Mouse (Mus musculus) spleen, postnatal 10 days (tissue): ENCODE data around the gene St3gal3.

Experiments used
- DNase-seq, 2 experiments: peaks; one replicate each; pipeline ENCODE4 v3.0.0; 2021 to 2022; ENCODE audit warnings: low spot score in 2 of 2

The St3gal3 gene

DNA sequence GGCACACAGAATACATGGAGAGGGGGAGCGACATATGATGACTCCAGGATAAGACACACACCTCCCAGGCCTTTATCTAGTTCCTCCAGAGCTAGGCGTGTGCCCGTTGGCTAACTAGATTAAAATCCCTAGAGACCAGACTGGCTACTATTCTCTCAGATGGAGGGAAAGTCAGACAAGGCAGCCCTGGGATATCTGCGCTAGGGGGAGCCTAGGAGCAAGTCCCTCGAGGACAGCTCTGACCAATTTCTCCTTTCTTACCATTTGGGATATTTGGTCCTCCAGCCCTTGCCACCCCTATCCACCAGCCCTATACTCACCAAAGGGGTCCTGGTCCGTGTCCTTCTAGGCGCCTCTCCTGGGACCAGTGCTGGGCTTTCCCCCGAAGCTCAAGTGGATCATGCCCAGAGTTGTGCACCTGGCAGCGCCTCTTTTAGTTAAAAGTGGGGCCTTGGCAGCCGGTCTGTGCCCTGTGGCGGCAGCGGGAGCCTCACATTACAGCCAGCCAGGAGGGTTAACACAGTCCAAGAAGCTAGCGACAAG, 205.9 kb downstream of the St3gal3 start:
- peak; percentile 79 to 84 for DNase-seq

DNA sequence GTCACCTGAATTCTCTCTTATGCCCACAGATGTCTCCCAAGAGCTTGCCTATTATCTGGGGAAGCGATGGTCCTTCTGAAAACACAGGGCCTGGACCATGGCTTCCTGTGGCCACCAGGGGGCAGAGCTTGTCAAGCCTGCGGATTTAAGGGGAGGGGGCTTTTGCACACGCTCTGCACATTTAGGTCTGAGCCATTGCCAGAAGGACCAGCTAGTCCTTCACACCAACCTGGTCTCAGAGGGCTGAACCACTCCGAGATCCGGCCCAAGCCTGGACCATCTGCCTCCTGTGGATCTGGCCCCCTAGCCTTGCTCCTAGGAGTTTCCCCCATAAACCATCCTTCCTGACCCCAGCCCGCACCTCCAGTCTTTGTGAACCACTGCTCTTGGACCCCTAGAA, 206.5 kb downstream of the St3gal3 start:
- peak; percentile 52 to 62 for DNase-seq

DNA sequence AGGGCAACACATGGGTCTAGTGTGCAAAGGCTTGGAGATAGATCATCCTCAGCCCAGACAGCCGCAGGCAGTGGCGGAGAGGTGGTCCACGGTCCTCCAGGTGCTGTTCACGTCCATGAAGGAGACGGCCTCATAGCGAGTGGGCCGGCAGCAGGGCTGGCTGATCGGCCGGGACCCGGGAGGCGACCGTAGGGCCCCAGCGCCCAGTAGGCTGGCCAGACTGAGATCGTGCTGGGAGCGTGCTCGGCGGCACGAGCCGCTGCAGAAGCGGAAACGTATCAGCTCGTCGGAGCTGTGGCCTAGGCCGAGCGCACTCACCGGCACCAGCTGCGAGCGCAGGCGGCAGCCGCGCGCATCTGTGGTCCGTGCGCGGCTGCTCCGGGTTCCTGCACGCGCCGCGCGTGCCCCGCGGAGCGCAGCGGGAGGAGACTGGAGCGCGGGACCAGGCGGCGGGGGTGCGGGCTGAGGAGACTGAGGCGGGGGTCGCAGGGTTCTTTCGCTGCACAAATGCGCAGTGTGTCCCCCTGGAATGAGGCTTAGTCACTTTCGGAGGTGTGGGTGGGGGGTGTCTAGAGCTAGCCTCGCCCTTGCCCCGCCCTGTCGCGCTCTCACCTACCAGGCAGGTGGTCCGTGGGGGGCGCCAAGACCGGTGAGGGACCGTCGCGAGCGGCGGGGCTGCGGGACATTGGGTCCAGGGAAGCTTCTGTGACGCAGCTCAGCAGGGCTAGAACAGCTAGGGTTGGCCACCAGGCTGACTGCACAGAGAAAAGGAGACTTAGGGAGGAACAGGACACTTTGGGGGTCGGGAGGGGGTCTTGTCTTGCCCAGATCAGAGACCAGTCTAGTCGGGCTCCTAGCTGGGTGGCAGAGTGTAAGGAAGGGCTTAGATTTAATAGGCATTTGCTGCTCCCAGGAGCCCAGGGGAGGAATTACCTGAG, 207.9 kb downstream of the St3gal3 start:
- DNase-seq = peak; percentile 39 to 55

DNA sequence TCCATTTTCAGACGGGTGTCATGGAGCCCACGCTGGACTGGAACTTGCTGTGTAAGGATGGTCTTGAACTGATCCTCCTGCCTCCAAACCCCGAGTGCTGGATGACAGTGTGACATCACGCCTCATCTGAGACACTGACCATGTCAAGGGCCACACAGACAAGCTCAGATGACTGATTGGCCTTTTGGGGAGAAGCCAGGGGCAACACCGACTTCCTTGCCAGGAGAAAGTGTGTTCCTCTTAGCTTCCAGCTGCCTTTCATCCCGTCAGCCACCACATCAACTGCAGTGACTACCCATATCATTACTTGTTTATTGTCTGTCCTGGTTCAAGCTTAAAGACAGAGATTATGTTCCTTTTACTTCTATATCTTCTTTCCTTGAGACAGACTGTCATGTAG, 209.8 kb downstream of the St3gal3 start:
- DNase-seq = no peak

DNA sequence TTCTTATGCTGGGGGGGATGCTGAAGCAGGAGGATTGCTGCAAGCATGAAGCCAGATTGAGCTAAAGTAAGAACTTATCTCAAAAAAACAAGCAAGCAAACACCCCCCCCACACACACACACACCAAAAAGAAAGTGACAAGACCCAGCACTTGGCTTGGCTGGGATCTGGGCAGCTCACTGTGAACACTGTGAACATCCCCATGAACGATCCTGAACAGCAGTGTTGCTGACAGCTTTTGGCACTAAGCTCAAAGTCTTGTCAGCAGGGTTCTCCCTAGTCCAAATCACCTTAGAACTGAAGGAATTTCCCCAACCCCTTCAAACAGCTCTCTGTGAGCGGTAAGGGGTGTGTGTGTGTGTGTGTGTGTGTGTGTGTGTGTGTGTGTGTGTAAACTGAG, 211.3 kb downstream of the St3gal3 start:
- no peak for DNase-seq

DNA sequence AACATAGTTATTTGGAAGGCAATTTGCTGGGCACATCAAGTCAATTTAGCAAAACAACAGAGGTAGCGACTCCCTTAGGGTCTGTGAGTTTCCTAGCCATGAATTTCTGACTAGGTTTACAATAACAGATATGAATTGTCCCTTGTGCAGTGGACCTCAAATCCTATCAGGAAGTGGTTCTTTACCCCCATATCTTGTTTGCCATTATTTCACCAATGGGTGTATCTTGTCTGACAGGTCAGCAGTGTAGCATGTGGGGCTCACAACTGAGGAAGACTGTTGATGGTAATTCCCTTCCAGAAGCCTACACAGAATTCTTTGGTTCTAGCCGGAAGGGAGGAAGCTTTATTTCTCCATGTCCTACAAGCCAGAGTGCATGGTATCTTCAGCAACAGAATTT, 213.4 kb downstream of the St3gal3 start:
- DNase-seq = no peak

DNA sequence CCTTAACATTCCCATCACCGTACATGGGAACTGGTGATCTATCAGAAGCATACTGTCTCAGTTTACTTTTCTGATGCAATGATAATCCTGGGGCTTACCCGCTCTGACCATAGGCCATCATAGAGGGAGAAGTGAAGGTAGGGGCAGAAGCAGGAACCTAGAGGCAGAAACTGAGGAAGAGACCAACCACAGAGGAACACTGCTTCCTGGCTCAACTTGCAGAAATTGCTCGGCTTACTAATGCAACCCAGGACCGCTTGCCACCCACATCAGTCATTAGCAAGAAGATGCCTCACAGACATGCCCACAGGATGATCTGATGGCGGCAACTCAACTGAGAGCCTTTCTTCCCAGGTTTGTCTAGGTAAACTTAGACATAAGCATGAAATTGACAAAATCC, 216.0 kb downstream of the St3gal3 start:
- DNase-seq = no peak

DNA sequence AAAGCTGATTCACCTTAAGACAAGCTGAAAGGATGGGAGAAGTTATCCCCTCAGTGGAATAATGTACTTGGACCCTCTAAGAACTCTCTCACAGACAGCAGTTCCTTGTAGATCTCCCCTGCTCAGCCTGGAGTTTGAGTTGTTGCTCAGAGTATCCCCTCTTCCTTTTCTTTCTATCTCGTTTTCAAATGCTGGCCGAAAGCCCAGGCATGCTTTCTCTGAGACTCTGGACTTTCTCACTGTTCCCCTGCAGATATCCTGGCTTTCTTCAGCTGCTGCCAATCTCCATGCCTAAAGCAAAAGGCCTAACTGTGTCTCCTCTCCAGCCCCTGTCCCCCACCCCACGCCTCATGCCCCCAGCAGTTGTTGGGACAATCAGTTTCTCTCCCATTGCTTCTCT, 216.5 kb downstream of the St3gal3 start:
- no peak for DNase-seq

DNA sequence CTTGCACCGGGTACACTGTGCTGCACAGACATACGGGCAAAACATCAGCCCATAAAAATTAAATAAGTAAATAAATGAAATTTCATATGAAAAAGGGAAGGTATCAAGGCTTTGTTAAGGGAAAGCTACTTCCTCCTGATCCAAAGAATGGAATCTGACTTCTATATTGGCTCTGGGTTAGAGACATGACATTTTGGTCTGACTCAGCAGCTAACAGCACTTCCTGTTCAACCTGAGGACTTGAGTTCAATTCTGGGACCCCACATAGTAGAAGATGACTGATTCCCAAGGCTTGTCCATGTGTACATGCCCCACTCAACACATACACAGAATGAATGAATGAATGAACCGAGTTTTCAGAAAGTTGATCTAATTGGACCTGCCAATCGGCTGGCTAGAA, 216.9 kb downstream of the St3gal3 start:
- DNase-seq = no peak

DNA sequence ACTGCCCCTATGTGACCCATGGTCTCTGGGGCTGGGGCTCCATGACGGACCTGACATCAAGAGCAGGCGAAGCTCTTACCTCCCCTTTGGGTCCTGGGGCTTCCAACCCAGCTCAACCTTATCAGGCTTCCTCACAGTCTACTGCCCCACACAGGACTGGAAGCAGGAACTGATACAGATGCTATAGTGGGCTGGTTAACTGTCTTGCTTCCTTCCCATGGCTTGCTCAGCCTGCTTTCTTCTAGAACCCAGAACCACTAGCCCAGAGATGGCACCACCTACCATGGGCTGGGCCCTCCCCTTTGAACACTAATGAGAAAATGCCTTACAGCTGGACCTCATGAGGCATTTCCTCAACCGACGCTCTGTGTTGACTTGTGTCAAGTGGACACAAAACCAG, 217.3 kb downstream of the St3gal3 start:
- no peak for DNase-seq

DNA sequence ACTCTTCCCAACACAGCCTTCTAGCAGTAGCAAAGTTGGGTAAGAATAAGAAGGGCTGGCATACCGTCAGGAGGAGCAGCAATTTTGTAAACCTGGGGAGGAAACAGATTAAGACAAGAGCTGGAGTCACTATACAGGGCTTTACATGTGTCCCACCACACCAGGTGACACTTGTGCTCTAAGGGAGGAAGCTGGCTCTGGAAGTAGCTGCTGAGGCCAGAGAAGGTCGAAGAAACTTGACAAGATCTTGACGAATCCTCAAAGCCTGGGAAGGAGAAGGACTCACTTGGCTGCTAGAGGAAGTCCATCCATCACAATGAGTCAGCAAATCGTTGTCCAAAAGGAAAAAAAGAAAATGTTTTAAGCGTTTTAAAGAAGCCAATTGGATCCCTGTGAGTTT, 218.3 kb downstream of the St3gal3 start:
- no peak for DNase-seq

DNA sequence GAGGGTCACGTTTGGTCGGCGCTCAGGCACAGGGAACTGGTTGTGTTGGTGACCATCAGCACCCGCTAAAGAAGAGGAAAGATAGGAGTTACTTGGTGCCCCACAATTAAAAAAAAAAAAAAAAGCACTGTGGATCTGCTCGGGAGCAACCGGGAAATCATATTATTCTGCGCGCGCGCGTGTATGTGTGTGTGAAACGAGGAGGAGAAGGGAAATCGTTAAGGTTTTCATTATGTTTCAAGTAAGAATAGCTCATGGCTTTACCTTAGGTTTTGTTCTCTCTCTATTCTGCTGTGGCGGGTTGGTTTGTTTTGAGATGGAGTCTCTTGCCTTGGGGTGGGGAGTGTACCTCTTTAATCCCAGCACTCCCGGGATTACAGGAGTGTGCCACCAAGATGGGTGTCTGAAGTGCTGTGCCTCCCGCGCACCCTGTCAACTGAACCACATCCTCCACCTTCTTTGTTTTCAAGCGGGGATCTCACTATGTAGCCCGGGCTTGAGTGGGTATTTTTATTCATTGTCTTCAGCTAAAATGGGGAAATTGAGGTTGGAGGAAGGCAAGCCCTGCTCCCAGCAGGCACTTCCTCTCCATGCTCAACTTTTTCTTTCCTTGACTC, 219.1 kb downstream of the St3gal3 start:
- peak in 1 of 2 experiments; percentile 30 for DNase-seq

DNA sequence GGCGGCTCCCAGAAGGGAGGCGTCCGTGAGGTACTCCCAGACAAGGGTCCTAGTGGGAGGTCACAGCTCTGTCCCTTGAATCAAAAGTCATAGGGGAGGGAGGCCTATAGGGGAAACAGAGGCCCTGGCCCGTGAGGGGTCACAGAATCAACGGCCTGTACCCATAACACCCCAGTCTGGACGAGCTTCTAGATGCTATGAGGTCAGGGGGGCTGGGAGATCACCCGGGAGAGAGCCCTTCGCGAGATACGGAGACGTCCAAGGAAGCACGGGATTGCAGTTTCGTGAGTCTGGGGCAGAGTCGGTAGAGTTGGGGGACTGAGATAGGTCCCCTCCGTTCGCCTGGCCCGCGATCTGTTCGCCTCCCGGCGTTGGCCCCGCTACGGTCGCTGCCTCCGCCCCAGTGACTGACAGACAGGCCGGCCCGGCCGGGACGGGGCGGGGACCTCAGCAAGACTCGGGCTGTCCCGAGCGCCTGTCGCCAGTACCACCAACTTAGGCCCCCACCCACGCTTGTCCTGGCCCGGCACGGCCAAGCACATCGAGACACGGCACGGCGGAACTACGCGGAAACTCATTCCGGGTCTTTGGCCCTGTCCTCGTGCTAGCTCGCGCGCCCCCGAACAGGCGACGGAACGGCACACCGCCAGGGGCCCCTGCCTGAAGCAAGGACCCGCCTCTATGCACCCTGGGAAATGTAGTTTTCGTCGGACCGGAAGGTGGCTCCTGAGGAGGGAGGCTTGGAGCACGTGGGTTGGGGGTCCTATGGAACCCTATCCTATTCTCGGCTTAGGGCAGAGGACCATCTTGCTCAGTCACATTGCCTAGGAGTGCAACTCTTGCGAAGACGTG, 219.9 kb downstream of the St3gal3 start, which contains the start of gene Ipo13:
Gene Ipo13 (minus strand): TSS at position 409 of the 852 bp plus-strand sequence.
- peak; percentile 95 to 100 for DNase-seq

DNA sequence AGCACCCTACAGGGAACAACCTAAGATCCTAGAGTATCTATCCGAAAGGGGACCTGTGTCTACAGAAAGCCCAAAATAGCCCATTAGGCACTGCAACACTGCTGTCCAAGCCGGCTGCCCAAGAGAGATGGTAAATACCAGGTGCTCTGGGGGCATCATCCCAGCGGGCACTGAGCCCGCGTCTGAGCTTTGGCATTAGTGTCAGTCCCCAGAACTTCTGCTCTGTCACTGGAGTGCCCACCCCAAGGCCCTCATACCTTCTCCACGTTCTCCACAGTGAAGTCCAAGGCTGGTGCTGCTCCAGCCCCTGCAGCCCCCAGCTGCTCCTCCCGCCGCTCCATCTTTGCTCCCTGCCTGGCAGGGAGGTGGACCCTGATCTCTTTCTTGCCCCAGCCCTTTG, 220.7 kb downstream of the St3gal3 start:
- DNase-seq = no peak

DNA sequence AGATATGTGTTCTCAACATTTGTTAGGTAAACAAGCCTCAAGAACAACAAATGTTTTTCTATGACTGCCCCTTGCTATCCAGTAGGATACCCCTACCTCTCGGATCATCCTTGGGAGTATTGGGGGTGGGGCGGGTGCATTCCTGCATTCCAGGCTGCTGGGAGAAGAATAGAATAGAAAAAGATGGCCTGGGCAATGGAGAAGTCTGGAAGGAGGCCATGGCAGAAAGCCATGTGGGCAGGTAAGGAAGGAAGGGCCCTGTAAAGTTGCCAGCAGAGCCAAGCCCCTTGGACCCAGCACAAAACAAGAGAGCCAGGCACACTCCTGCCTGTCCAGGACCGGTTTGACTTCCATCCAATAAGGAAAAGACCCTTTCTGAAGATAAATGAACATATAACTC, 221.3 kb downstream of the St3gal3 start:
- DNase-seq = no peak

DNA sequence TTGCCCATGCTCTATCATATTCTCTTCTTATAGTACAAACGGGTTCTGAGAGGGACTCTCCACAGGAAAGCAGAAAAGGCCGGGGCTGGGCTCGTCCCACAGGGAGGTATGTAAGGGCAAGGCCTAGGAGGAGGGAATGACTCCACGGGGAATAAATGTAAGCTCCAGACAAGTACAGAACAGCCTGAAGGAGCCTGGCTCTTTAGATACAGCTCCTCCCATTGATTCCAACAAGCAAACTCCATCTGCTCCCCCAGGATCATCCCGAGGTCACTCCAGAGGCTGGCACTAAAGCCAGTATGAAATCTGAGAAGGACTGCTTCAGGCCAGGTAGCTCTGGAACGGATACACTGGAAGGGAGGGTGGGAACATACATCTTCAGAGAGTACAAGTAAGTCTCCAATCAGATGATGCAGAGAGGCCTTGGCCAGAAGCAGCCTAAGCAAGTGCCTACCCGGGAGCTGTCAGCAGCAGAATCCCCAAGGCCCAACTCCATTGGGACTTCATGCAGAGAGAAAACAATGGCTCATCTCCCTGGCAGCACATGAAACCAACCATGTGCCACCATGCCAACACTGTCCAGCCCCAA, 221.9 kb downstream of the St3gal3 start:
- DNase-seq = no peak

DNA sequence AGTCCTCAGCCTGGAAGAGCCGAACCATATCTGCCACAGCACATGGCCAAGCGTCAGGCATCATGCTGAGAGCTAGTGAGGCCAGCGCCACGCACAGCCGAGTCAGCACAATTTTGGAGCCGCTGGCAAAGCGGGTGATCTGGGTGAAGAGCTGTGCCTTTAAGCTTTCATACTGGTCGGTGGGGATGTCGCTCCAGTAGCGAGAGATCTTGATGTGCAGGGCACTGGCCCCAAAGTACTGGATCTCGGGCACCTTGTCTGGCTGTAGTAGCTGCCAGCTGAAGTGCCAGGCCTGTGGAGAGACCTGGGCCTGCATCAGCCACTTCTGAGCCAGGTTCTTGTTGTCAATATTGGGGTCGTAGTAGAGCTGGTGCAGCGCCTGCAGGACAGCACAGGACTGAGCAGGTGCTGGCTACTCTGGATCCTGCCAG, 222.6 kb downstream of the St3gal3 start:
- DNase-seq = no peak

DNA sequence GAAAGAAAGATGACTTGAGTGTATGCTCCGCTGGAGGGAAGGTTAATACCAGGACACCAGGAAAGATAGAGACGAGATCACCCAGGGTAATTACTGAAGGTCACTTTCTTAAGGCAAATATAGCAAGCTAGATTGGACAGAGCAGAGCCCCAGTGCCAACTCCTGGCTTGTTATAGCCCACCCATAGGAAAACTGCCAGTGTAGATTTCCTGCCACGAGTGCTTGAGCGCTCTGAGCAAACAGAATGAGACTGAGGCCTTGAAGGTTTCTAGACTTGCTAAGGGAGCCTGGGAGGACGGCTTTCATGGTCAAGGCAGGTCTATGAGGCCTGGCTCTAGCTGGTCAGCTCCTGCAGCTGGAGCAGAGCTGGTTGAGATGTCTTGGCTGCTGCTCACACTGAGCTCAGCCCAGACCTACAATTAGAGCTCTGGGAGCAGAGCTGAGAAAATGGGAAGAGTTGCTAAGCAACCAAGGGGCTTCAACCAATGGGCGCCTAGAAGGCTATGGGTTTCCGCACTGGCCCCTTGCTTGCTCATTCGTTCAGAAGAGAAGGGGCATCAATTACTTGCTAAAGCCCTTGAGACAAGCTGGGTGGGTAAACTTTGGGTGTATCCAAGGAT, 225.8 kb downstream of the St3gal3 start:
- DNase-seq = no peak

DNA sequence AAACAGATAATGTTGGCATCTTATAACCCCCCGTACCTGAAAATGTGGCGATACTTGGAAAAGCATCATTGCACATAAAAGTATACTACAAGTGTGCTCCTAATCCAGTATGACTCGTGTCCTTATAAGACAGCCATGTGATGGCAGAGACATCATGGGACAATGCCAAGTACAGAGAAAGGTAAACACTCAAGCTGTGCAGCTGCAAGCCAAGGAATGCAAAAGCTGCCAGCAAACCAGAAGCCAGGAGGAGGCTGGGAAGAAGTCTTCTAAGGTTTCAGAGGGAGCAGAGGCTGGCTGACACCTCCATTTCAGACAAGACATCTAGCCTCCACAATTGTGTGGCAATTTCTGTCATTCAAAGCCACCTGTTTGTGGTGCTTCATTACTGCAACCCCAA, 228.5 kb downstream of the St3gal3 start:
- no peak for DNase-seq

DNA sequence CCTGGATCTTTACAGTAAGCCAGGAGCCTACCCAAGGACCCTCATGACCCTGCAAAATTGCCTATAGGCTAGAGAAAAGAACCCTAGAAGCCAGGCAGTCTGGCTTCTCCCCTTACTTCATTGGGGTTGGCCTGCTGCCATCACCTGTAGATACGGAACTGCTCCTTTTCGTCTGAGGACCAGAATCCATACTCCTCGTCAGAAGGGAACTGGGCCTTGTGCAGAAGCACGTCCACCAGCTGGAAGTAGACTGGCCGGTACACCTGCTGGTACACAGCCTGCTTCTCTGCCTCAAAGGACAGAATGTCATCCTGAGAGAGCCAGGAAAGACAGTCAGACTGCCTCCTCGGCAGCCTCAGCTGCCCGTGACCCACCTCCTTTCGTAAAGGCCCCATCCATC, 230.0 kb downstream of the St3gal3 start:
- DNase-seq = no peak

DNA sequence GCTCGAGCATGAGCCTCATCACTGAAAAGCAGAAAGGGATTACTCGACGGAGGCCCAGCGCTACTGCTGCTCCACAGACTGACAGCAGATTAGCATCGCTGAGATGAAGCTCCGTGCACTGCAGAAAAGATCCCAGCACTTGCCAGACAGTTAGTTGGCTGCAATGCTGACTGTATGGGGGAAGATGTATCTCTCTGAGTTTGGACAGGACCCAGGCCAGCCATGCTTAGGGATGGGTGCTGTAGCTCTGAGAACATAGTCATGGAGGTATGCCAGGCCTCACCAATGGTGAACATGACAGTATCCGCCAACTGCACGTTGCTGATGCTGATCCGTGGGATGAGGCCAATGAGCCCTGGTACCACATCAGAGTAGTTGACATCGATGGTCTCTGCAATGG, 230.6 kb downstream of the St3gal3 start:
- DNase-seq = no peak
